Mouse (Mus musculus): Measurements from ENCODE around the gene Adamts2. TPM values are rescaled to one million over a fixed set of nuclear protein-coding genes. Genes with fewer than 3 reads are reported as not detected.
A peak's percentile ranks its signal among the peaks of the same experiment; 100 is the strongest.

The Adamts2 gene
- polyA plus RNA-seq, 1 experiment, result 3.1 TPM

- no peak overlapping the region for H3K27ac ChIP-seq (ENCODE audit: insufficient read depth, low read length)
- no peak for TF ChIP-seq CTCF (IDR thresholded peaks at IDR 0.05; ENCODE audit: extremely low read depth, insufficient read depth, insufficient read length, insufficient replicate concordance)
- TF ChIP-seq POLR2A (IDR thresholded peaks at IDR 0.05; ENCODE audit: low read depth, low read length), result no peak
- 82% methylated on average over 1 of the region's 1 CpGs for WGBS
These were observed 140.3 kb downstream of the Adamts2 start for GRCm38 (mm10) chr11:50742146-50742545.

GRCm38 (mm10) chr11:50744971-50745370, 143.1 kb downstream of the Adamts2 start:
- no peak overlapping the region for H3K4me3 ChIP-seq (ENCODE audit: extremely low read depth, insufficient read depth, insufficient read length)
- 73% methylated on average over 6 of the region's 6 CpGs for WGBS
- H3K27me3 ChIP-seq (ENCODE audit: control insufficient read depth, insufficient read depth, low read length), result no peaks in the 10 kb centered on the region
- no peak for TF ChIP-seq CTCF (IDR thresholded peaks at IDR 0.05; ENCODE audit: extremely low read depth, insufficient read depth, insufficient read length, insufficient replicate concordance)
- no peaks in the 10 kb centered on the region for H3K36me3 ChIP-seq (ENCODE audit: control insufficient read depth, insufficient read depth, low read length)
- no peak overlapping the region for H3K27ac ChIP-seq (ENCODE audit: insufficient read depth, low read length)
- no peak for DNase-seq (ENCODE audit: low read depth in 1 of 2, low spot score in 2 of 2)
- no peaks in the 10 kb centered on the region for H3K4me1 ChIP-seq (ENCODE audit: control insufficient read depth, insufficient read depth, insufficient read length)

More at GRCm38 (mm10) chr11:50742146-50742545, 140.3 kb downstream of the Adamts2 start:
- Histone ChIP-seq H3K36me3 (ENCODE audit: control insufficient read depth, insufficient read depth, low read length) (no peaks in the 10 kb centered on the region), H3K4me3 (ENCODE audit: extremely low read depth, insufficient read depth, insufficient read length) (no peak overlapping the region), H3K4me1 (ENCODE audit: control insufficient read depth, insufficient read depth, insufficient read length) (no peaks in the 10 kb centered on the region), H3K27me3 (ENCODE audit: control insufficient read depth, insufficient read depth, low read length) (no peaks in the 10 kb centered on the region)
- DNase-seq (ENCODE audit: low read depth in 1 of 2, low spot score in 2 of 2), result no peak

- DNase-seq (ENCODE audit: low read depth in 1 of 2, low spot score in 2 of 2), result no peak
- Histone ChIP-seq H3K27ac (ENCODE audit: insufficient read depth, low read length) (no peak overlapping the region), H3K4me3 (ENCODE audit: extremely low read depth, insufficient read depth, insufficient read length) (no peak overlapping the region), H3K27me3 (ENCODE audit: control insufficient read depth, insufficient read depth, low read length) (no peaks in the 10 kb centered on the region), H3K36me3 (ENCODE audit: control insufficient read depth, insufficient read depth, low read length) (no peaks in the 10 kb centered on the region), H3K4me1 (ENCODE audit: control insufficient read depth, insufficient read depth, insufficient read length) (no peaks in the 10 kb centered on the region)
- TF ChIP-seq CTCF (IDR thresholded peaks at IDR 0.05; ENCODE audit: extremely low read depth, insufficient read depth, insufficient read length, insufficient replicate concordance), result no peak
- TF ChIP-seq POLR2A (IDR thresholded peaks at IDR 0.05; ENCODE audit: low read depth, low read length), result no peak
- 54% methylated on average over 2 of the region's 2 CpGs for WGBS
These were observed 144.6 kb downstream of the Adamts2 start for GRCm38 (mm10) chr11:50746508-50746907.

GRCm38 (mm10) chr11:50750983-50751585, 149.2 kb downstream of the Adamts2 start:
- H3K4me1 ChIP-seq (ENCODE audit: control insufficient read depth, insufficient read depth, insufficient read length), result no peaks in the 10 kb centered on the region
- no peak for DNase-seq (ENCODE audit: low read depth in 1 of 2, low spot score in 2 of 2)
- no peaks in the 10 kb centered on the region for H3K36me3 ChIP-seq (ENCODE audit: control insufficient read depth, insufficient read depth, low read length)
- WGBS, result 63% methylated on average over 7 of the region's 7 CpGs
- no peak overlapping the region for H3K4me3 ChIP-seq (ENCODE audit: extremely low read depth, insufficient read depth, insufficient read length)
- no peak overlapping the region for H3K27ac ChIP-seq (ENCODE audit: insufficient read depth, low read length)
- no peak for TF ChIP-seq POLR2A (IDR thresholded peaks at IDR 0.05; ENCODE audit: low read depth, low read length)
- TF ChIP-seq CTCF (IDR thresholded peaks at IDR 0.05; ENCODE audit: extremely low read depth, insufficient read depth, insufficient read length, insufficient replicate concordance), result no peak
- no peaks in the 10 kb centered on the region for H3K27me3 ChIP-seq (ENCODE audit: control insufficient read depth, insufficient read depth, low read length)

- Histone ChIP-seq H3K27ac (ENCODE audit: insufficient read depth, low read length) (no peak overlapping the region), H3K27me3 (ENCODE audit: control insufficient read depth, insufficient read depth, low read length) (no peaks in the 10 kb centered on the region), H3K36me3 (ENCODE audit: control insufficient read depth, insufficient read depth, low read length) (no peaks in the 10 kb centered on the region), H3K4me3 (ENCODE audit: extremely low read depth, insufficient read depth, insufficient read length) (no peak overlapping the region), H3K4me1 (ENCODE audit: control insufficient read depth, insufficient read depth, insufficient read length) (no peaks in the 10 kb centered on the region)
- 72% methylated on average over 4 of the region's 4 CpGs for WGBS
- no peak for TF ChIP-seq POLR2A (IDR thresholded peaks at IDR 0.05; ENCODE audit: low read depth, low read length)
- TF ChIP-seq CTCF (IDR thresholded peaks at IDR 0.05; ENCODE audit: extremely low read depth, insufficient read depth, insufficient read length, insufficient replicate concordance), result 0 out of 2 replicates have a peak, but pooled peaks have one; percentile 5
- no peak for DNase-seq (ENCODE audit: low read depth in 1 of 2, low spot score in 2 of 2)
These were observed 155.9 kb downstream of the Adamts2 start for GRCm38 (mm10) chr11:50757741-50758140.

- Histone ChIP-seq H3K4me3 (ENCODE audit: extremely low read depth, insufficient read depth, insufficient read length) (no peak overlapping the region), H3K4me1 (ENCODE audit: control insufficient read depth, insufficient read depth, insufficient read length) (no peaks in the 10 kb centered on the region), H3K36me3 (ENCODE audit: control insufficient read depth, insufficient read depth, low read length) (no peaks in the 10 kb centered on the region), H3K27ac (ENCODE audit: insufficient read depth, low read length) (no peak overlapping the region), H3K27me3 (ENCODE audit: control insufficient read depth, insufficient read depth, low read length) (no peaks in the 10 kb centered on the region)
- TF ChIP-seq POLR2A (IDR thresholded peaks at IDR 0.05; ENCODE audit: low read depth, low read length) (no peak), CTCF (IDR thresholded peaks at IDR 0.05; ENCODE audit: extremely low read depth, insufficient read depth, insufficient read length, insufficient replicate concordance) (no peak)
- WGBS, result 86% methylated on average over 7 of the region's 7 CpGs
- DNase-seq (ENCODE audit: low read depth in 1 of 2, low spot score in 2 of 2), result no peak
These were observed 164.6 kb downstream of the Adamts2 start for GRCm38 (mm10) chr11:50766461-50766860.

- Histone ChIP-seq H3K27ac (ENCODE audit: insufficient read depth, low read length) (no peak overlapping the region), H3K27me3 (ENCODE audit: control insufficient read depth, insufficient read depth, low read length) (no peaks in the 10 kb centered on the region), H3K4me1 (ENCODE audit: control insufficient read depth, insufficient read depth, insufficient read length) (no peaks in the 10 kb centered on the region), H3K4me3 (ENCODE audit: extremely low read depth, insufficient read depth, insufficient read length) (no peak overlapping the region), H3K36me3 (ENCODE audit: control insufficient read depth, insufficient read depth, low read length) (no peaks in the 10 kb centered on the region)
- peak in 1 of 2 experiments; percentile 50 for DNase-seq (ENCODE audit: low read depth in 1 of 2, low spot score in 2 of 2)
- WGBS, result 22% methylated on average over 4 of the region's 4 CpGs
- TF ChIP-seq CTCF (IDR thresholded peaks at IDR 0.05; ENCODE audit: extremely low read depth, insufficient read depth, insufficient read length, insufficient replicate concordance) (peak; percentile 36; the same call in 1 of the 2 replicates), POLR2A (IDR thresholded peaks at IDR 0.05; ENCODE audit: low read depth, low read length) (no peak)
These were observed 165.2 kb downstream of the Adamts2 start for GRCm38 (mm10) chr11:50767039-50767438.

All from spleen, adult 2 months (tissue).